Mouse (Mus musculus) heart, postnatal 0 days (tissue): ENCODE measurements at regions not wholly inside any gene's neighbourhood (a gene's known extent, or its start where the extent isn't known, plus 50 kb on each side); places are given as distances from the start of the nearest gene placed in this dataset.

Source experiments
- ATAC-seq: fragments of 200-750 bp; cut with Nextera tagmentation; 2 replicates; pipeline ENCODE4 v1.8.0; 2017; ENCODE audit warnings: low read depth, moderate number of reproducible peaks, moderate library complexity; ENCODE audit not compliant: insufficient read depth
- DNase-seq: peaks from one replicate; pipeline ENCODE4 v3.0.0-alpha.2; 2016; ENCODE audit warnings: low spot score
- H3K27ac ChIP-seq: fragments of 300-500 bp; sonication (generic); 2 replicates; pipeline ENCODE4 v1.5.1; 2014; ENCODE audit warnings: low read depth, mild to moderate bottlenecking
- H3K27me3 ChIP-seq: fragments of 300-500 bp; sonication (generic); 2 replicates; pipeline ENCODE4 v1.6.1; 2014; ENCODE audit warnings: low read length, mixed read lengths; ENCODE audit not compliant: control insufficient read depth, insufficient read depth
- H3K36me3 ChIP-seq: fragments of 300-500 bp; sonication (generic); replicated peaks from 2 replicates; pipeline ENCODE4 v1.6.1; 2014; ENCODE audit warnings: low read length, mixed read lengths; ENCODE audit not compliant: control insufficient read depth, insufficient read depth
- H3K4me1 ChIP-seq: fragments of 300-500 bp; sonication (generic); 2 replicates; pipeline ENCODE4 v1.6.1; 2014; ENCODE audit warnings: antibody characterized with exemption; ENCODE audit not compliant: control insufficient read depth, insufficient read depth
- H3K4me2 ChIP-seq: fragments of 300-500 bp; sonication (generic); 2 replicates; pipeline ENCODE4 v1.6.1; 2014; ENCODE audit warnings: low read depth, mild to moderate bottlenecking, low read length, moderate library complexity
- H3K4me3 ChIP-seq: fragments of 300-500 bp; sonication (generic); 2 replicates; pipeline ENCODE4 v1.5.1; 2014; ENCODE audit warnings: low read depth, low read length
- H3K9ac ChIP-seq: fragments of 300-500 bp; sonication (generic); replicated peaks from 2 replicates; pipeline ENCODE4 v1.6.1; 2014; ENCODE audit warnings: low read depth, low read length, mixed read lengths
- H3K9me3 ChIP-seq: fragments of 300-500 bp; sonication (generic); replicated peaks from 2 replicates; pipeline ENCODE4 v1.6.1; 2016; ENCODE audit warnings: low read length; ENCODE audit not compliant: control insufficient read depth
- CTCF ChIP-seq: IDR thresholded peaks from 2 replicates; pipeline ENCODE4 v1.5.1; 2016; ENCODE audit warnings: antibody characterized with exemption, control low read depth, low read depth
- EP300 ChIP-seq: IDR thresholded peaks from 2 replicates; pipeline ENCODE4 v1.6.1; 2016; ENCODE audit warnings: antibody characterized with exemption, low read depth
- WGBS: fragments of 180-500 bp; shearing (Covaris S2); extraction: QIAGEN DNeasy Blood & Tissue Kit; methylation state at CpG from one replicate; pipeline ENCODE4 v1.1.7; 2014; 5-methylcytosine and 5-hydroxymethylcytosine counted together

DNA sequence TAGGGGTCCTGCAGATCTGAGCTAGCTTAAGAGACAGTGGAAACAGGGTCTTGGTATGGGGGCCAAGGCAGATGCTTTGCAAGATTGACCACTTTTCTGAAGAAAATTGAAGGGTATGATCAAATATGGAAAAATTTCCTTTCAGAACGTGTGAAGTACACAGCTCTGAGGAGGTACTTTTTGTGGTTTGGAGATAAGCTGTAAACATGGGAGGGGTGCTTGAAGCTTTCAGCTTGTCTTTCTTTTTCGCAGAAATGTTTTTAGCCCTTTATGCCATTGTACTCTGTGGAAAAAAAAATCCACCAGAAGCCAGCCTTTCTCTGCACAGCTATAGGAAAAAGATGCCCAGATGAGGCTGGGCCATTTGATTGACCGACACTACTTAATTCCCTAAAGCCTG lies 116.3 kb upstream of the 4933412E24Rik start:
- no peak overlapping the region for H3K9ac ChIP-seq
- ATAC-seq = no peak
- DNase-seq = no peak

DNA sequence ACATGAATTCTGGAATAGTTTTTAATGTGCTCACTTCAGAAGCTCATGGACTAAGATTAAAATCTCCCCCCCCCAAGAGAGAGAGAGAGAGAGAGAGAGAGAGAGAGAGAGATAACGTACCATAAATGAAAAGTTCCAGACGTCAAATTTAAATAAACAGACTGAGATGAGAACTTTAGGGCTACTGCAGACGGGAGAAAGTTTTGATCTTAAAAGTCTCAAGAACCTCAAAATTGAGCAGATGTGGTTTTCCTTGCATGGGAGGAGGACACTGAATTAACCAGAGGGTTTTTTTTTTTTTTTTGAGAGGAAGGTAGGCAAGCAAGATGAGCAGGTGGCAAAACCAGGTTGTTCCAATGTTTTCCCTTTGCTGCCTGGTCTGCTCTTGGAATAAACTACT lies 108.0 kb upstream of the 4933412E24Rik start:
- Histone ChIP-seq H3K9me3 (no peaks in the 10 kb centered on the region), H3K4me1 (no peaks in the 10 kb centered on the region), H3K27me3 (no peaks in the 10 kb centered on the region), H3K27ac (no peak overlapping the region), H3K9ac (no peak overlapping the region), H3K4me2 (no peak overlapping the region), H3K36me3 (no peaks in the 10 kb centered on the region), H3K4me3 (no peak overlapping the region)
- DNase-seq = no peak
- WGBS = 57% methylated on average over 3 of the region's 3 CpGs
- no peak for TF ChIP-seq CTCF
- no peak for TF ChIP-seq EP300
- ATAC-seq = no peak

More for the DNA sequence above, 116.3 kb upstream of the 4933412E24Rik start:
- TF ChIP-seq CTCF = no peak
- TF ChIP-seq EP300 = no peak
- H3K36me3 ChIP-seq = no peaks in the 10 kb centered on the region
- no peaks in the 10 kb centered on the region for H3K4me1 ChIP-seq
- H3K4me2 ChIP-seq = no peak overlapping the region
- no peak overlapping the region for H3K4me3 ChIP-seq
- 70% methylated on average over 3 of the region's 3 CpGs for WGBS
- no peaks in the 10 kb centered on the region for H3K27me3 ChIP-seq
- no peaks in the 10 kb centered on the region for H3K9me3 ChIP-seq
- H3K27ac ChIP-seq = no peak overlapping the region

DNA sequence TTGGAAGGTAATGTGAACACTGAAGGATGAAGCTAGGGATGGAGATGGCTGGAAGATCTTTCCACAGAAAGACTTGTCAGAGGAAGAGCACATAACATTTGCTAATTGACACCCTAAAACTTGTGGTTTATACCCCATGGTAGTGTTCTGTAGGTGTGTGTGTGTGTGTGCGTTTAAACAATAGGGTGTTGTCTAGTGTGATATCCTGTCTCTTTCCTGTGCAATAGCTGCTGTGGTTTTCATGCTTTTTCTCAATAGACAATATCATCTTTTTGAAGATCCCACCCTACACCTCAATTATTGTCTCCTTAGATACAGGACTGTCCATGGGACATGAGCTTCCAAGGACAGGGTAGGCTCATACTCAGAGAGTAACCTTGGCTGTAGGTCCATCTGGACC lies 103.5 kb upstream of the 4933412E24Rik start:
- WGBS = 78% methylated on average over 1 of the region's 1 CpGs
- ATAC-seq (no peak), DNase-seq (no peak)
- TF ChIP-seq CTCF (no peak), EP300 (no peak)
- Histone ChIP-seq H3K4me2 (no peak overlapping the region), H3K27me3 (no peaks in the 10 kb centered on the region), H3K9me3 (no peaks in the 10 kb centered on the region), H3K4me3 (no peak overlapping the region), H3K36me3 (no peaks in the 10 kb centered on the region), H3K9ac (no peak overlapping the region), H3K27ac (no peak overlapping the region), H3K4me1 (no peaks in the 10 kb centered on the region)

DNA sequence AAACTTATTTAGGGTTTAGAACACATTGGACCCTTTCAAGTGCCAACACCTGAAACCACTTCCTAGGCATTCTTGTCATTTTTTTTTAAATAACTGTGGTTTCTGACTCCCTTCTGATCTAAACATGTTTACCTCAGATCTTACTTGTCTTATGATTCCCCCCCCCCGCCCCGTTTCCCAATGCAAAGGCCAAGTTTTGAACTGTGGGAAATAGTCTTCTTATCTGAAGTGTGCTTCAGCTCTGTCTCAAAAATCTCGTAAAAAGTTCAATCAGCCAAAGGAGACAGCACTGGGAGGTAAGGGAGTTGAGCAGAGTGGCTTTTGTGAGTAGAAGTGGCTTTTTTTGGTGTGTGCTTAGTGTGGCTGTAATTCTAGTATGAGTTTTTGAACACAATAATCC lies 95.5 kb upstream of the 4933412E24Rik start:
- no peaks in the 10 kb centered on the region for H3K36me3 ChIP-seq
- H3K27ac ChIP-seq = no peak overlapping the region
- 56% methylated on average over 3 of the region's 3 CpGs for WGBS
- TF ChIP-seq CTCF = no peak
- no peak for TF ChIP-seq EP300
- no peaks in the 10 kb centered on the region for H3K27me3 ChIP-seq
- no peak overlapping the region for H3K4me3 ChIP-seq
- no peaks in the 10 kb centered on the region for H3K9me3 ChIP-seq
- DNase-seq (no peak), ATAC-seq (no peak)
- H3K9ac ChIP-seq = no peak overlapping the region
- no peak overlapping the region for H3K4me2 ChIP-seq
- no peaks in the 10 kb centered on the region for H3K4me1 ChIP-seq

DNA sequence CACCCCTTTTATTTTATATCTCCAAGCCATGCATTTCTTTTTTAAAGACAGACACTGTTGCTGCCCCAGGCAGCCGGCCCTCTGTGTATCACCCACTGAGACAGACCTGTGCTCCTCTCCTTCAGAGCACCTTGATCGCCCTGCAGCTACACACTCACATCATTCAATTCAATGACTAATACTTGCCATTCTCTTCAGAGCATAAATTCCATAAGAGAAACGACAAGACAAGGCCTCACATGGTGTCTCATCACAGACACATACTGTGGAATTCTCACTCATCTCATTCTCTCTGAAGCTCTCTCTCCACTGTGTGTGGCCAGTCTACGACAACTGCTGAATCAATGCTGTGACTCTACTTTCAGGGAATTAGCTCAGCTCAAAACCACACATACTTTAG lies 94.6 kb upstream of the 4933412E24Rik start:
- Histone ChIP-seq H3K4me3 (no peak overlapping the region), H3K36me3 (no peaks in the 10 kb centered on the region), H3K4me1 (no peaks in the 10 kb centered on the region), H3K4me2 (no peak overlapping the region), H3K27me3 (no peaks in the 10 kb centered on the region), H3K9ac (no peak overlapping the region), H3K9me3 (no peaks in the 10 kb centered on the region), H3K27ac (no peak overlapping the region)
- WGBS = 73% methylated on average over 4 of the region's 4 CpGs
- TF ChIP-seq EP300 = no peak
- no peak for TF ChIP-seq CTCF
- ATAC-seq = no peak
- no peak for DNase-seq

DNA sequence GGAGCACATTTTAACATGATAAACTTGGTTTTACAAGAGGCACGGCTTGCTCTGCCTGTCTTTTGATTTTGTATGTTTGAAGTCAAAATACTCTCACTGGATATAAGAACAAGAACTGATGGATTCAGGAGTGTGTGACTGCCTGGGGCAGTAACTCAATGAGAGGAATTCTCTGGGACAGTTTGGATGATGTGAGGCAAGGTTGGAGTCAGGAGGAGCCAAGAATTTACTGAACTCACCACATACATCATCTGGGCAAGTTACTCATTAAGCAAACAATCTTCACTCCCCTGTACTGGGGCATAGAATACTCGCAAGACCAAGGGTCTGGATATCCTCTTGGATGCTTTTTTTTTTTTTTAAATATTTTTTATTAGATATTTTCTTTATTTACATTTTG lies 87.7 kb upstream of the 4933412E24Rik start:
- Histone ChIP-seq H3K4me3 (no peak overlapping the region), H3K36me3 (no peaks in the 10 kb centered on the region), H3K27ac (no peak overlapping the region), H3K4me1 (no peaks in the 10 kb centered on the region), H3K27me3 (no peaks in the 10 kb centered on the region), H3K9ac (no peak overlapping the region), H3K9me3 (no peaks in the 10 kb centered on the region), H3K4me2 (no peak overlapping the region)
- no peak for DNase-seq
- WGBS = 79% methylated on average over 2 of the region's 2 CpGs
- no peak for TF ChIP-seq EP300
- no peak for TF ChIP-seq CTCF
- no peak for ATAC-seq
